Mouse (Mus musculus) cerebellum, postnatal 36 days (tissue): ENCODE measurements around the gene Lefty1.
A peak's percentile ranks its signal among the peaks of the same experiment; 100 is the strongest.
"Not testable (repeated sequence)": the region's sequence is repeated elsewhere in the genome, so short reads cannot be mapped to it uniquely, and the experiment has no call there.

Source experiments
- DNase-seq, 2 experiments: peaks; one replicate each; pipeline ENCODE4 v3.0.0; 2021 to 2022; ENCODE audit warnings: mixed read lengths in 2 of 2

The Lefty1 gene

DNA sequence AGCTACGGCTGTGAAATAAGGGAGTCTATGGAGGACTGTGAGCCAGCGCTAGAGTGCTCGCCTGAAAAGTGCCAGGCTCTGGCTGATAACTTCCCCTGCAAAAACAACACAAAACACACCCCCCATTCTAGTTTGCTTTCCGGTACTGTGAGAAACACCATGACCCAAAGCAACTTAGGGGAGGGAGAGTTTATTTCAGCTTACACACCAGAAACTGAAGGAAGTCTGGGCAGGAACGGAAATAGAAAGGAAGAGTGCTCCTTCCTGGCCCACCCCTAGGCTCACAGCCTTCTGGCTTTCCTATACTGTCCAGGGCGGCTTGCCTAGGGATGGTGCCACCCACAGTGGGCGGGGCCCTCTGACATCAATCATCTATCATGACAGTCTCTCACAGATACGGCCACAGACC is 22.2 kb downstream of the Lefty1 start:
- DNase-seq = no peak

DNA sequence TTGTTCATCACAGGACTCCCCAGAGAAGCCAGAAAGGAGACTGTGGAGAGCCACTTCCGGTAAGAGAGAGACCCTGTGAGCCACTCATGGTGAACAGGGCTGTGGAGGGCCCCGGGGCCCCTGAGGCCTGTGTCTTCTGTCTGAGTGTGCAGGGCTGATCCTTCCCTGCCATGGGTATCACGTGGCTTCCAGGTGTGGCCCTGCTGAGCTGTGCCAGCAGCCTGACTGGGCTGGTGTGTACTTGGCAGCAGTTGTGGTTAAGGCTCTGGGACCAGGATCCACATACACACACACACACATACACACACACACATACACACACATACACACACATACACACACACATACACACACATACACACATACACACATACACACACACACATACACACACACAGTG is 23.2 kb downstream of the Lefty1 start:
- DNase-seq = no peak

GRCm38 (mm10) chr1:180958797-180959196 is 24.0 kb downstream of the Lefty1 start:
- DNase-seq = no peak

GRCm38 (mm10) chr1:180965786-180966185 is 31.0 kb downstream of the Lefty1 start:
- no peak for DNase-seq

DNA sequence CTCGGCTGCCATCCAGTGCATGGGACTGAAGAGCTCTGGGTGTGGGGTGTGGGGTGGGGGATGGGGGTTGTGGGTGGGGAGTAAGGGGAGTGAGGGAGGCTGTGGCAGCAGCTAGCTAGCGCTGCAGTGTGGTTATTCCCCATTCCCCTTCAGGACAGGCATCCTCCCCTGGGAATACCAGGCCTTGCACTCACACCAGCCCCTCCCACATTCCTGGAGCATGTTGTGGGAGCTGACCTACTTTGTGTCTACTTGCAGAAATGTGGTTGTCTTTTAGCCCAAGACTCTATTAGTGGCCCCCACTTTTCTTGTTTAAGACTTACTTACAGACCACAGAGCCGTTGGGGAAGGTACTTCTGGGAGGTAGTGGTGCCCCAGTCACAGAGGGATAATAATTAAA is 31.7 kb downstream of the Lefty1 start:
- DNase-seq = no peak

DNA sequence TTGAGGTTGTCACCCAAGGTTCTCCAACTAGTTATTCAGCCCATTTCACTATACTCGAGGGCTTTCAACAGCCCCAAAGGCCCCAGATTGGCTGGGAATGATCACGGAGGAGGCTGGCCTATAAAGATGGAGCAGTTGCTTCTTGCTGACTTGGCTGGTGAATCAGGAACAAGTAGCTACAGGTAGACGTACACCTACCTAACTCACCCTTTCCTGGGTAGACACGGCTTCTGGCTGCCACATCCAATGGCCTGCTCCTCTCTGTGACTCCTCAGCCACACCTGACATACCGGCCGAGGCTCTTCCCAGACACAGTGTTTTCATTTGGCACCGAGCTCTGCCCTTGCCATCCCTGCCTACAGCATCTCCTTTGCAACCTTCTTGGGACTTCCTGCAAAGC is 32.4 kb downstream of the Lefty1 start:
- DNase-seq = no peak

DNA sequence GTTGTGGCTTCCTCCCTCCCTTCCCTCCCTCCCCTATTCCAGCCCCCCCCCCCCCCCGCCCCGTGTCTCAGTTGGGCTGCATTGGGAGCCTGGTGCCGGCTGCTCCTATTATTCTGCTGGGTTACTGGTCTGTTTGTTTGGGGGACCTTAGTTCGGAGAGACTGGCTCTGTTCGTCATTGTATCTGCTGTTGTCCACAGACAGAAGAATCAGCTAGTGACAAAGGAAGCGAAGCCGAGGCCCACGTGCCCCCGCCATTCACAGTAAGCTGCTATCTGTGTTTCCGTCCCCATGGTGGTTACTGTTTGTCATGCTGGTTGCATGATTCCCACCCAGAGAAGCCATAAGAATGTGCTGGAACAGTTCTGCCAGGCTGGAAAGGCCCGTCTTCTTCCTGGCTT is 38.1 kb downstream of the Lefty1 start:
- DNase-seq = no peak

DNA sequence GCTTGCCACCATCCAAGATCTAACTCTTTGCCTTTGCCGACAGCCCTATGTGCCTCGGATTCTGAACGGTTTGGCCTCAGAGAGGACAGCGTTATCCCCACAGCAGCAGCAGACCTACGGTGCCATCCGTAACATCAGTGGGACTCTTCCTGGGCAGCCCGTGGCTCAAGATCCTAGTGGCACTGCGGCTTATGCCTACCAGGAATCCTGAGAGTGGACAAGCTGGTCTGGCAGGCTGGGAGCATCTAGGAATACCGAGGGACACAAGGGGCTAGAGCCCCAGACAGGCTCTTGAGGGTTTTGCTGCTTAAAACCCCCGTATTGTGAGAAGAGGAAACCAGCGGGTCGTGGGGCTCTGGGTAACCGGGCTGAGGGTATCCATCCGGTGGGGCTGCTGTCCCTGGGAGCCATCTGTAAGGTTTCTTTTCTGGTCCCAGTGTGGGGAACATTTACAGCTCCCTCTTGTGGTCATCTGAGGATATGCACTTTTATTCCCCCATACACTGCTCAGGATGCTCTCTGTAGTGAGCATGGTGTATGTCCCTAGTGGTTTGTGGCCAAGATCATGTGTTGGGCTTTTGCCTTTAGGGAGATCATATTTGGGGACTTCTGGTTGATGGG is 39.4 kb downstream of the Lefty1 start:
- DNase-seq = peak in 1 of 2 experiments; percentile 29

GRCm38 (mm10) chr1:180976110-180976679 is 41.4 kb downstream of the Lefty1 start:
- no peak for DNase-seq

GRCm38 (mm10) chr1:180979484-180980251 is 44.8 kb downstream of the Lefty1 start:
- no peak for DNase-seq

DNA sequence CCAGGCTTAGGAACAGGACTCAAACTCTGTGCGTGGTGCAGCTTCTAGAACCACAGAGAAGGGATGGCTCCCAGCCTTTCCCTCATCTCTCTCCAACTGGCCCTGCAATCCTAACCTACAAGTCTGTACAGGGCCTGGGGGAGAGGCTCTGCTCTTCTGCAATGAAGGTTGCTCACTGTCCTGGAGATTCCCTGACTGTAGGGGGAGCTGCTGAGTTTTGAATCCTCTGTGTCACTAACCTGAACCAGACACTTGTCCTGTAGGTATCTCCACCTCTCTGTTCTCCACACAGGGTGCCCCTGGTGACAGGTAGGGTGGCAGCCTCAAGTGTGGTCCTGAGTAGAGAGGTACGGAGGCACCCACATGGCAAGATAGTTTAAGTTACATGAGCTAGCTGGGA is 45.6 kb downstream of the Lefty1 start:
- DNase-seq = no peak

- not testable (repeated sequence) for DNase-seq
These were observed 46.6 kb downstream of the Lefty1 start for GRCm38 (mm10) chr1:180981298-180982046.

GRCm38 (mm10) chr1:180986701-180987100 is 51.9 kb downstream of the Lefty1 start:
- DNase-seq = no peak

DNA sequence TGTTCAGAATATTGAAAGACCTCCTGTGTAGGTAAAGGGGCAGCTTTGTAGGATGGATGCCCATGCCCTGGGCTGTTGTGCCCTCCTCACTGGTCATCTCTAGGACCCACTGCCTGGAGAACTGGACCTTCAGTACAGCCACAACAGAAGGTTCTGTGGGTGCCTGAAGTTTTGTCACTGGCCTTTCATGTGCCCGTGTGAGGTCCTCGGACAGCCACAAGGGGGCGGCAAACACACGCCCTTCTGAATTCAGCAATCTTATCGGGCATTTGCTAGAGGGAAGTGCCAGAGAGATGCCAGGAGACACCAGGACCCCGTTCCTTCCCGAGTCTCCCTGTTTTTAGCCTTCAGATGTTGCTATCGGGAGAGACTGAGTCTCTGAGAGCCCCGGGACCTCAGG is 52.9 kb downstream of the Lefty1 start:
- peak; percentile 80 for DNase-seq
